ENCODE assay signal across 8 mouse cellular contexts in the genomic region with DNA sequence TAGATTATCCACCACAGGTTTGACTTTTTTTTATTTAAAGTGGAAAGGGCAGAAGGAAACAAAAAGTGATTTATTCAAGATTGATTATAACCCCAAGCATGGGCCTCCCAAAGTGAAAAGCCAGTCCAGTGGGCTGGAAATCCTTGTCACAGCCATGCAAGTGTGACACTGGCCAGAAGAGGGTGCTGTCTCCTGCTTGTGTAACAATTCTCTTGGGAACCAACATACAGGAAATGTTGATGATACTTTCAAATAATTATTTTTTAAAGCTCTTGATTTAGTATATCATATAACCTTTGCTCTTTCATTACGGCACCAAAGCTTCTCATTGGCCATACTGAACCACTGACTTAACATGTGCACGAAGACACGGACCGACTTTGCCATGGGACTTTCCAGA. TPM values are rescaled to one million over a fixed set of nuclear protein-coding genes. Genes with fewer than 3 reads are reported as not detected.
DNase-seq lines count a peak whose midpoint lies in the region; ATAC-seq and TF ChIP-seq lines count a peak whose summit lies in the region.

No protein-coding gene starts in this region.

- peak; percentile 85 for TF ChIP-seq CTCF in kidney, adult 2 months (conservative IDR thresholded peaks at IDR 0.05; ENCODE audit: insufficient read depth, insufficient read length, low read depth, low read length)

- H3K36me3 ChIP-seq in kidney, adult 2 months (ENCODE audit: control insufficient read depth, insufficient read depth, low read length) = no peaks in the 10 kb centered on the region
- H3K36me3 ChIP-seq in kidney, embryonic 14.5 days (ENCODE audit: control insufficient read depth, insufficient read depth, low read length) = no peaks in the 10 kb centered on the region

- H3K27ac ChIP-seq in kidney, adult 2 months (ENCODE audit: insufficient read depth, low read depth, low read length) = no peak overlapping the region
- no peak overlapping the region for H3K27ac ChIP-seq in kidney, embryonic 14.5 days (ENCODE audit: low read depth, low read length)

- H3K4me3 ChIP-seq in kidney, adult 2 months (ENCODE audit: insufficient read depth, low read depth, low read length) = no peak overlapping the region
- no peak overlapping the region for H3K4me3 ChIP-seq in kidney, embryonic 14.5 days (ENCODE audit: low read length)

- H3K9ac ChIP-seq in kidney, embryonic 14.5 days (ENCODE audit: low read depth, low read length) = no peak overlapping the region

- no peaks in the 10 kb centered on the region for H3K4me1 ChIP-seq in kidney, adult 2 months (ENCODE audit: control insufficient read depth, insufficient read depth, low read length)
- H3K4me1 ChIP-seq in kidney, embryonic 14.5 days (ENCODE audit: control insufficient read depth, insufficient read depth, low read length) = no peaks in the 10 kb centered on the region

- no peak overlapping the region for H3K4me2 ChIP-seq in kidney, embryonic 14.5 days (replicated peaks; ENCODE audit: low read depth, low read length)

- DNase-seq in kidney, adult 2 months = peak; percentile 68
- peak; percentile 40 for DNase-seq in MN1 (ENCODE audit: low spot score)
- DNase-seq in cerebellum, postnatal 36 days = peak; percentile 45
- DNase-seq in left cerebral cortex, postnatal 10 days (ENCODE audit: extremely low spot score in 1 of 2, low spot score in 2 of 2) = peak; percentile 53 to 66
- peak; percentile 50 to 65 for DNase-seq in natural killer cell, adult 2 months (ENCODE audit: low spot score in 2 of 2)
- peak; percentile 70 for DNase-seq in thymus, postnatal 25 days

- TF ChIP-seq POLR2A in kidney, adult 2 months (IDR thresholded peaks at IDR 0.05; ENCODE audit: low read depth, low read length) = no peak

- no peaks in the 10 kb centered on the region for H3K9me3 ChIP-seq in kidney, embryonic 14.5 days (ENCODE audit: control insufficient read depth, low read length)

- no peaks in the 10 kb centered on the region for H3K27me3 ChIP-seq in kidney, adult 2 months (replicated peaks; ENCODE audit: control insufficient read depth, insufficient read depth, low read length)
- no peaks in the 10 kb centered on the region for H3K27me3 ChIP-seq in kidney, embryonic 14.5 days (ENCODE audit: control insufficient read depth, insufficient read depth, low read length)

- ATAC-seq in kidney, embryonic 14.5 days (ENCODE audit: low FRiP score, low TSS enrichment) = no peak
- peak; percentile 62 to 77; a peak in 3 of 4 replicates for ATAC-seq in hematopoietic stem cell, adult 5-6 weeks (replicated peaks in 1 of 2; ENCODE audit: insufficient read depth in 1 of 2, low FRiP score in 2 of 2, low TSS enrichment in 1 of 2, low read depth in 1 of 2, poor library complexity in 2 of 2, severe bottlenecking in 2 of 2)

- intact Hi-C loops in left cerebral cortex, postnatal 10 days (cut with DNase I) = loop anchor here (2.0 to 10.0 kb wide), 2 partner anchors 60 to 200 kb away; no protein-coding TSS in a partner anchor

- WGBS in kidney, adult 2 months = 56% methylated on average over 4 of the region's 4 CpGs
- 79% methylated on average over 4 of the region's 4 CpGs for WGBS in kidney, embryonic 14.5 days

RNA-seq across cellular contexts. Expression of a gene that starts 32.7 kb away (rescaled TPM):
- 76.1 and 89.5 TPM in 2 replicates for polyA plus RNA-seq in kidney, adult 2 months (2012; rRNA removed)
- polyA plus RNA-seq in kidney, embryonic 14.5 days (2014; fragmentation: Nextera tagmentation; extraction: Ambion mirVana) = 11.2 and 12.0 TPM in 2 replicates
- total RNA-seq in hematopoietic stem cell, adult 5-6 weeks (2017) = 4.8 and 30.8 TPM in 2 replicates
- 1 to 10 TPM in 1 of 2 experiments, under 1 TPM in 1; 0.55 to 1.7 TPM for total RNA-seq in left cerebral cortex, postnatal 10 days (2021)

RNA-seq across cellular contexts. Expression of a gene that starts 36.8 kb away (rescaled TPM):
- 34.0 and 34.5 TPM in 2 replicates for polyA plus RNA-seq in kidney, adult 2 months (2012; rRNA removed)
- 57.5 and 104 TPM in 2 replicates for polyA plus RNA-seq in kidney, embryonic 14.5 days (2014; fragmentation: Nextera tagmentation; extraction: Ambion mirVana)
- 59.2 and 77.2 TPM in 2 replicates for total RNA-seq in hematopoietic stem cell, adult 5-6 weeks (2017)
- total RNA-seq in left cerebral cortex, postnatal 10 days (2021) = 10 to 100 TPM; 72.3 to 73.8 TPM

RNA-seq across cellular contexts. Expression of a gene that starts 58.1 kb away (rescaled TPM):
- polyA plus RNA-seq in kidney, adult 2 months (2012; rRNA removed) = 2.8 and 3.5 TPM in 2 replicates
- 5.7 and 7.0 TPM in 2 replicates for polyA plus RNA-seq in kidney, embryonic 14.5 days (2014; fragmentation: Nextera tagmentation; extraction: Ambion mirVana)
- 25.4 and 30.9 TPM in 2 replicates for total RNA-seq in hematopoietic stem cell, adult 5-6 weeks (2017)
- total RNA-seq in left cerebral cortex, postnatal 10 days (2021) = 1 to 10 TPM; 9.2 to 9.8 TPM

RNA-seq across cellular contexts. Expression of a gene that starts 58.2 kb away (rescaled TPM):
- polyA plus RNA-seq in kidney, adult 2 months (2012; rRNA removed) = 0.31 and 0.48 TPM in 2 replicates
- polyA plus RNA-seq in kidney, embryonic 14.5 days (2014; fragmentation: Nextera tagmentation; extraction: Ambion mirVana) = 26.0 and 44.3 TPM in 2 replicates
- 97.9 and 104 TPM in 2 replicates for total RNA-seq in hematopoietic stem cell, adult 5-6 weeks (2017)
- 1 to 10 TPM; 6.1 to 6.3 TPM for total RNA-seq in left cerebral cortex, postnatal 10 days (2021)
